ENCODE assay signal across 24 mouse cellular contexts in the genomic region with DNA sequence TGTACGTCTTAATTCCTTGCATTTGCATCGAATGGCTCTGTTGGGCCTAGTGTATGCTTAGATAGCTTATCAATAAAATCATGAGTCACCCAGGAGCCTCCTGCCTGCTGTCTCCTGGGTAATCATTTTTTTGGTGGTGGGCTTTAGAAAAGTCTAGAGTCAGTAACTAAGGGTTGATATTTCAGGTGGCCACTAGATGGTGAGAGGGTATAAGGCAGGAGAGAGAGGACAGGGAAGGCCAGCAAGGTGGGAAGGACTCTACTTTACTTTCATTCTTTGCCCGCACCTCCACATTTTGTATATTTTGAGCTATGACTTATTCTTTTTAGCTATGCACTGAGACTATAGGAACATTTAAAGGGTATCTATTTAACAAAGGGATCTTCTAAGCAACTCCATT. TPM values are rescaled to one million over a fixed set of nuclear protein-coding genes. Genes with fewer than 3 reads are reported as not detected.
DNase-seq lines count a peak whose midpoint lies in the region; ATAC-seq and TF ChIP-seq lines count a peak whose summit lies in the region.
"Had no signal": no experiment of that assay in that cellular context is flagged by ENCODE, and none has a peak within 500 bp of the region (broad histone marks: within the 10 kb centered on the region; RNA-seq: fewer than 3 reads in every experiment).

No protein-coding gene starts in this region.

- H3K4me1 ChIP-seq in kidney, postnatal 0 days (replicated peaks; ENCODE audit: insufficient read depth, low read length), result no peaks in the 10 kb centered on the region
- H3K4me1 ChIP-seq in lung, postnatal 0 days (ENCODE audit: insufficient read depth, low read depth, low read length), result no peaks in the 10 kb centered on the region
- H3K4me1 ChIP-seq: hindbrain, embryonic 15.5 days had no signal

- intact Hi-C loops in gastrocnemius, adult 2 months (cut with DNase I), result no loop called here

- no peaks in the 10 kb centered on the region for H3K9me3 ChIP-seq in kidney, postnatal 0 days (replicated peaks; ENCODE audit: low read length)
- no peaks in the 10 kb centered on the region for H3K9me3 ChIP-seq in lung, postnatal 0 days (ENCODE audit: low read length)
- H3K9me3 ChIP-seq: forebrain, embryonic 13.5 days; heart, embryonic 12.5 days; hindbrain, embryonic 15.5 days; kidney, embryonic 15.5 days; neural tube, embryonic 15.5 days had no signal

- ATAC-seq in kidney, postnatal 0 days (replicated peaks; ENCODE audit: low FRiP score, low read depth), result no peak
- no peak for ATAC-seq in lung, postnatal 0 days
- ATAC-seq: activated CD4-positive, CD25-positive, alpha-beta regulatory T cell, adult 4 months; CD4-positive, CD25-positive, alpha-beta regulatory T cell, adult 4 months; forebrain, embryonic 13.5 days; intestine, embryonic 16.5 days had no signal

- 77% methylated on average over 3 of the region's 3 CpGs for WGBS in kidney, postnatal 0 days
- WGBS in lung, postnatal 0 days, result 61% methylated on average over 3 of the region's 3 CpGs

- no peak overlapping the region for H3K4me3 ChIP-seq in gastrocnemius, adult 2 months
- no peak overlapping the region for H3K4me3 ChIP-seq in kidney, postnatal 0 days (replicated peaks; ENCODE audit: low read depth, low read length)
- H3K4me3 ChIP-seq in lung, postnatal 0 days (ENCODE audit: low read depth, low read length), result no peak overlapping the region
- H3K4me3 ChIP-seq: forebrain, embryonic 13.5 days; heart, embryonic 12.5 days; hindbrain, embryonic 15.5 days; kidney, embryonic 15.5 days; neural tube, embryonic 15.5 days had no signal

- no peak overlapping the region for H3K27ac ChIP-seq in gastrocnemius, adult 2 months
- H3K27ac ChIP-seq in kidney, postnatal 0 days, result no peak overlapping the region
- H3K27ac ChIP-seq in lung, postnatal 0 days (ENCODE audit: low read length), result no peak overlapping the region
- H3K27ac ChIP-seq: forebrain, embryonic 13.5 days; hindbrain, embryonic 15.5 days; kidney, embryonic 15.5 days; neural tube, embryonic 15.5 days had no signal

- TF ChIP-seq CTCF in gastrocnemius, adult 2 months (IDR thresholded peaks at IDR 0.05), result peak; percentile 25; the same call in 1 of the 2 replicates
- TF ChIP-seq CTCF in kidney, postnatal 0 days (IDR thresholded peaks at IDR 0.05; ENCODE audit: low read depth), result peak; percentile 53
- peak; percentile 23; the same call in 1 of the 2 replicates for TF ChIP-seq CTCF in lung, postnatal 0 days (IDR thresholded peaks at IDR 0.05)

- H3K27me3 ChIP-seq in kidney, postnatal 0 days (ENCODE audit: insufficient read depth, low read length), result no peaks in the 10 kb centered on the region
- H3K27me3 ChIP-seq in lung, postnatal 0 days (replicated peaks; ENCODE audit: insufficient read depth, low read length), result no peaks in the 10 kb centered on the region
- H3K27me3 ChIP-seq: forebrain, embryonic 13.5 days; hindbrain, embryonic 15.5 days; neural tube, embryonic 15.5 days had no signal

- H3K36me3 ChIP-seq in kidney, postnatal 0 days (ENCODE audit: insufficient read depth, low read length), result no peaks in the 10 kb centered on the region
- H3K36me3 ChIP-seq in lung, postnatal 0 days (ENCODE audit: insufficient read depth, low read length), result no peaks in the 10 kb centered on the region
- H3K36me3 ChIP-seq: heart, embryonic 12.5 days; hindbrain, embryonic 15.5 days; kidney, embryonic 15.5 days; neural tube, embryonic 15.5 days had no signal

- no peak overlapping the region for H3K4me2 ChIP-seq in kidney, postnatal 0 days (ENCODE audit: low read length)
- H3K4me2 ChIP-seq in lung, postnatal 0 days (replicated peaks; ENCODE audit: low read depth, low read length), result no peak overlapping the region
- H3K4me2 ChIP-seq: forebrain, embryonic 13.5 days; heart, embryonic 12.5 days; hindbrain, embryonic 15.5 days; kidney, embryonic 15.5 days; liver, embryonic 11.5 days; midbrain, embryonic 11.5 days; neural tube, embryonic 15.5 days had no signal

- no peak overlapping the region for H3K9ac ChIP-seq in kidney, postnatal 0 days (ENCODE audit: low read depth, low read length)
- no peak overlapping the region for H3K9ac ChIP-seq in lung, postnatal 0 days (replicated peaks; ENCODE audit: low read depth)
- H3K9ac ChIP-seq: forebrain, embryonic 13.5 days; heart, embryonic 12.5 days; hindbrain, embryonic 15.5 days; kidney, embryonic 15.5 days; neural tube, embryonic 15.5 days had no signal

- no peak for TF ChIP-seq EP300 in lung, postnatal 0 days (IDR thresholded peaks at IDR 0.05)

- no peak for DNase-seq in gastrocnemius, adult 2 months
- no peak for DNase-seq in gastrocnemius, postnatal 4 days (ENCODE audit: low spot score in 2 of 2)
- no peak for DNase-seq in kidney, postnatal 0 days (ENCODE audit: low spot score)
- DNase-seq in kidney, adult 18-20 months, result no peak
- no peak for DNase-seq in lung, postnatal 0 days (ENCODE audit: low spot score)
- DNase-seq in lung, adult 18-20 months, result no peak
- DNase-seq in spleen, adult 18-20 months, result no peak
- DNase-seq: adrenal gland, adult 8-10 months; cerebellum, adult 11-12 months; cerebellum, postnatal 14 days; heart, postnatal 36 days; kidney, postnatal 4 days; layer of hippocampus, adult 9-11 months; thymus, adult 2 months had no signal

RNA-seq across cellular contexts. Expression of gene Gnas, which starts 23.8 kb away (rescaled TPM):
- total RNA-seq in gastrocnemius, adult 2 months (2021), result 1,000 to 10,000 TPM; 1,330 to 1,331 TPM
- 1,000 to 10,000 TPM; 3,196 to 3,475 TPM for total RNA-seq in gastrocnemius, postnatal 4 days (2021)
- 1,338 and 1,363 TPM in 2 replicates for polyA plus RNA-seq in kidney, postnatal 0 days (2015; fragmentation: Nextera tagmentation; extraction: Ambion mirVana)
- polyA plus RNA-seq in lung, postnatal 0 days (2015; fragmentation: Nextera tagmentation; extraction: Ambion mirVana), result 1,238 and 1,252 TPM in 2 replicates

RNA-seq across cellular contexts. Expression of gene Gm20721, which starts 38.6 kb away (rescaled TPM):
- total RNA-seq in gastrocnemius, adult 2 months (2021), result 1 to 10 TPM; 1.9 to 3.4 TPM
- 1 to 10 TPM; 4.8 to 6.4 TPM for total RNA-seq in gastrocnemius, postnatal 4 days (2021)
- polyA plus RNA-seq in kidney, postnatal 0 days (2015; fragmentation: Nextera tagmentation; extraction: Ambion mirVana), result 8.6 and 11.1 TPM in 2 replicates
- 4.8 and 9.6 TPM in 2 replicates for polyA plus RNA-seq in lung, postnatal 0 days (2015; fragmentation: Nextera tagmentation; extraction: Ambion mirVana)
